ENCODE assay signal across 1 mouse cellular context in genomic region chr7:142388198-142388597, GRCm38 (mm10).
TF ChIP-seq lines count a peak whose summit lies in the region.

No protein-coding gene starts in this region.

TF ChIP-seq in MEL, 35 proteins besides CTCF, POLR2A, EP300 and RAD21 (continued from another document):
- no peak; the same call in 1 of the 2 replicates for TF ChIP-seq TBP (IDR thresholded peaks at IDR 0.05; ENCODE audit: low read depth, low read length)
- TF ChIP-seq ZMIZ1 (IDR thresholded peaks at IDR 0.05; ENCODE audit: low read depth, low read length): peak; percentile 89
- TF ChIP-seq USF2 (IDR thresholded peaks at IDR 0.05; ENCODE audit: borderline replicate concordance in 1 of 2, insufficient read depth in 1 of 2, low read depth in 1 of 2, low read length in 2 of 2): no peak
- 0 out of 2 replicates have a peak, but pooled peaks have one; percentile 55 for TF ChIP-seq NELFE (IDR thresholded peaks at IDR 0.05; ENCODE audit: low read depth, low read length)
- no peak for TF ChIP-seq E2F4 (IDR thresholded peaks at IDR 0.05; ENCODE audit: borderline replicate concordance, low read depth, low read length)
- no peak for TF ChIP-seq MAZ (IDR thresholded peaks at IDR 0.05; ENCODE audit: low read depth, low read length)
- TF ChIP-seq TCF12 (IDR thresholded peaks at IDR 0.05; ENCODE audit: low read depth, low read length): peak; percentile 4; the same call in 1 of the 2 replicates
- TF ChIP-seq SIN3A (IDR thresholded peaks at IDR 0.05; ENCODE audit: low read length): no peak
- TF ChIP-seq MEF2A (IDR thresholded peaks at IDR 0.05; ENCODE audit: extremely low read depth, insufficient replicate concordance, low read depth, low read length, poor library complexity, severe bottlenecking): no peak
TF ChIP-seq in MEL: peak in this region for 4.
